ENCODE assay signal across 9 mouse cellular contexts in genomic region chr2:152144501-152144900, GRCm38 (mm10). TPM values are rescaled to one million over a fixed set of nuclear protein-coding genes. Genes with fewer than 3 reads are reported as not detected.
DNase-seq lines count a peak whose midpoint lies in the region; ATAC-seq and TF ChIP-seq lines count a peak whose summit lies in the region.
"Had no signal": no experiment of that assay in that cellular context is flagged by ENCODE, and none has a peak within 500 bp of the region (broad histone marks: within the 10 kb centered on the region; RNA-seq: fewer than 3 reads in every experiment).

No protein-coding gene starts in this region.

- peaks cover 93% of the 10 kb centered on the region for H3K27me3 ChIP-seq in forebrain, embryonic 10.5 days (ENCODE audit: poor library complexity, severe bottlenecking)
- peaks cover 28% of the 10 kb centered on the region for H3K27me3 ChIP-seq in forebrain, embryonic 16.5 days (replicated peaks; ENCODE audit: control insufficient read depth, insufficient read depth, low read length)
- peaks cover 20% of the 10 kb centered on the region; the same call in 1 of the 2 replicates for H3K27me3 ChIP-seq in lung, postnatal 0 days (replicated peaks; ENCODE audit: insufficient read depth, low read length)
- H3K27me3 ChIP-seq in hindbrain, embryonic 14.5 days (ENCODE audit: control insufficient read depth, insufficient read depth, low read length) = peaks cover 36% of the 10 kb centered on the region
- no peaks in the 10 kb centered on the region; the same call in 1 of the 2 replicates for H3K27me3 ChIP-seq in stomach, embryonic 14.5 days (ENCODE audit: control insufficient read depth, insufficient read depth, low read length)

- TF ChIP-seq CTCF in lung, postnatal 0 days (IDR thresholded peaks at IDR 0.05) = no peak

- H3K36me3 ChIP-seq in forebrain, embryonic 10.5 days (replicated peaks) = no peaks in the 10 kb centered on the region
- no peaks in the 10 kb centered on the region for H3K36me3 ChIP-seq in forebrain, embryonic 16.5 days (ENCODE audit: control insufficient read depth, insufficient read depth)
- H3K36me3 ChIP-seq in lung, postnatal 0 days (ENCODE audit: insufficient read depth, low read length) = no peaks in the 10 kb centered on the region
- no peaks in the 10 kb centered on the region for H3K36me3 ChIP-seq in hindbrain, embryonic 14.5 days (replicated peaks; ENCODE audit: control insufficient read depth, insufficient read depth)
- no peaks in the 10 kb centered on the region for H3K36me3 ChIP-seq in stomach, embryonic 14.5 days (ENCODE audit: control insufficient read depth, insufficient read depth, low read length)

- no peak for TF ChIP-seq EP300 in lung, postnatal 0 days (IDR thresholded peaks at IDR 0.05)

- ATAC-seq in forebrain, embryonic 16.5 days = no peak
- ATAC-seq in lung, postnatal 0 days = no peak
- ATAC-seq in hindbrain, embryonic 14.5 days (ENCODE audit: low FRiP score) = no peak
- ATAC-seq in stomach, embryonic 14.5 days (ENCODE audit: insufficient number of reproducible peaks, insufficient read depth, low FRiP score, low read depth) = no peak

- H3K4me2 ChIP-seq in forebrain, embryonic 16.5 days (ENCODE audit: low read length) = no peak overlapping the region
- peak overlapping the region; percentile 78 for H3K4me2 ChIP-seq in lung, postnatal 0 days (replicated peaks; ENCODE audit: low read depth, low read length)
- no peak overlapping the region; the same call in 1 of the 2 replicates for H3K4me2 ChIP-seq in hindbrain, embryonic 14.5 days (replicated peaks)
- peak overlapping the region; percentile 88 for H3K4me2 ChIP-seq in stomach, embryonic 14.5 days (replicated peaks; ENCODE audit: low read depth, low read length)

- peak overlapping the region; percentile 58 for H3K4me3 ChIP-seq in forebrain, embryonic 10.5 days
- no peak overlapping the region; the same call in 1 of the 2 replicates for H3K4me3 ChIP-seq in forebrain, embryonic 16.5 days (replicated peaks; ENCODE audit: low read length)
- peak overlapping the region; percentile 44; the same call in 1 of the 2 replicates for H3K4me3 ChIP-seq in lung, postnatal 0 days (ENCODE audit: low read depth, low read length)
- H3K4me3 ChIP-seq in hindbrain, embryonic 14.5 days (replicated peaks; ENCODE audit: low read length) = peak overlapping the region; percentile 48
- H3K4me3 ChIP-seq in stomach, embryonic 14.5 days (ENCODE audit: low read depth, low read length) = peak overlapping the region; percentile 49

- WGBS in forebrain, embryonic 10.5 days = 63% methylated on average over 5 of the region's 5 CpGs
- WGBS in forebrain, embryonic 16.5 days = 69% methylated on average over 5 of the region's 5 CpGs
- 70% methylated on average over 5 of the region's 5 CpGs for WGBS in lung, postnatal 0 days
- 57% methylated on average over 5 of the region's 5 CpGs for WGBS in hindbrain, embryonic 14.5 days
- 73% methylated on average over 5 of the region's 5 CpGs for WGBS in stomach, embryonic 14.5 days

- DNase-seq in forebrain, embryonic 10.5 days (ENCODE audit: extremely low spot score, low spot score) = no peak
- no peak for DNase-seq in lung, postnatal 0 days (ENCODE audit: low spot score)
- no peak for DNase-seq in lung, postnatal 10 days
- no peak for DNase-seq in hindbrain, embryonic 14.5 days (ENCODE audit: low spot score)
- DNase-seq in right cerebral cortex, adult 18-20 months = no peak
- DNase-seq in thymus, postnatal 36 days = no peak
- DNase-seq: gastrocnemius, postnatal 14 days had no signal

- peaks cover 41% of the 10 kb centered on the region for H3K4me1 ChIP-seq in forebrain, embryonic 10.5 days
- H3K4me1 ChIP-seq in forebrain, embryonic 16.5 days (replicated peaks; ENCODE audit: control insufficient read depth, insufficient read depth, low read length) = peaks cover 28% of the 10 kb centered on the region
- peaks cover 10% of the 10 kb centered on the region; the same call in 1 of the 2 replicates for H3K4me1 ChIP-seq in lung, postnatal 0 days (ENCODE audit: insufficient read depth, low read depth, low read length)
- peaks cover 28% of the 10 kb centered on the region for H3K4me1 ChIP-seq in hindbrain, embryonic 14.5 days (replicated peaks; ENCODE audit: control insufficient read depth, insufficient read depth, low read length)
- peaks cover 20% of the 10 kb centered on the region for H3K4me1 ChIP-seq in stomach, embryonic 14.5 days (ENCODE audit: control insufficient read depth, insufficient read depth, low read length)

- no peak overlapping the region for H3K27ac ChIP-seq in forebrain, embryonic 10.5 days
- H3K27ac ChIP-seq in forebrain, embryonic 16.5 days (ENCODE audit: low read length) = no peak overlapping the region
- H3K27ac ChIP-seq in lung, postnatal 0 days (ENCODE audit: low read length) = no peak overlapping the region
- no peak overlapping the region for H3K27ac ChIP-seq in hindbrain, embryonic 14.5 days
- no peak overlapping the region for H3K27ac ChIP-seq in stomach, embryonic 14.5 days (ENCODE audit: low read length)

- H3K9ac ChIP-seq in forebrain, embryonic 16.5 days (replicated peaks; ENCODE audit: low read depth, low read length) = no peak overlapping the region
- H3K9ac ChIP-seq in lung, postnatal 0 days (replicated peaks; ENCODE audit: low read depth) = no peak overlapping the region
- H3K9ac ChIP-seq in hindbrain, embryonic 14.5 days = no peak overlapping the region
- H3K9ac ChIP-seq in stomach, embryonic 14.5 days (replicated peaks; ENCODE audit: low read depth, low read length) = no peak overlapping the region

- H3K9me3 ChIP-seq in forebrain, embryonic 10.5 days = no peaks in the 10 kb centered on the region
- no peaks in the 10 kb centered on the region for H3K9me3 ChIP-seq in forebrain, embryonic 16.5 days (ENCODE audit: control insufficient read depth, low read length)
- no peaks in the 10 kb centered on the region for H3K9me3 ChIP-seq in lung, postnatal 0 days (ENCODE audit: low read length)
- H3K9me3 ChIP-seq in hindbrain, embryonic 14.5 days (ENCODE audit: control insufficient read depth, low read length) = no peaks in the 10 kb centered on the region
- no peaks in the 10 kb centered on the region for H3K9me3 ChIP-seq in stomach, embryonic 14.5 days (ENCODE audit: control insufficient read depth, low read depth, low read length)

RNA-seq across cellular contexts. Expression of gene Tcf15, which starts 1.1 kb away (rescaled TPM):
- 4.0 and 4.1 TPM in 2 replicates for polyA plus RNA-seq in forebrain, embryonic 10.5 days (2016; fragmentation: Nextera tagmentation; extraction: Ambion mirVana)
- 1.3 and 1.5 TPM in 2 replicates for polyA plus RNA-seq in forebrain, embryonic 16.5 days (2015; fragmentation: Nextera tagmentation; extraction: Ambion mirVana)
- 2.0 and 3.6 TPM in 2 replicates for polyA plus RNA-seq in lung, postnatal 0 days (2015; fragmentation: Nextera tagmentation; extraction: Ambion mirVana)
- polyA plus RNA-seq in hindbrain, embryonic 14.5 days (2014; fragmentation: Nextera tagmentation; extraction: Ambion mirVana) = 1.6 and 2.3 TPM in 2 replicates
- polyA plus RNA-seq in stomach, embryonic 14.5 days (2014; fragmentation: Nextera tagmentation; extraction: Ambion mirVana) = 12.9 and 14.1 TPM in 2 replicates

RNA-seq across cellular contexts. Expression of gene Srxn1, which starts 39.2 kb away (rescaled TPM):
- polyA plus RNA-seq in forebrain, embryonic 10.5 days (2016; fragmentation: Nextera tagmentation; extraction: Ambion mirVana) = 14.6 and 14.9 TPM in 2 replicates
- polyA plus RNA-seq in forebrain, embryonic 16.5 days (2015; fragmentation: Nextera tagmentation; extraction: Ambion mirVana) = 11.4 and 13.6 TPM in 2 replicates
- 8.9 and 9.4 TPM in 2 replicates for polyA plus RNA-seq in lung, postnatal 0 days (2015; fragmentation: Nextera tagmentation; extraction: Ambion mirVana)
- polyA plus RNA-seq in hindbrain, embryonic 14.5 days (2014; fragmentation: Nextera tagmentation; extraction: Ambion mirVana) = 22.5 and 26.2 TPM in 2 replicates
- 7.6 and 11.4 TPM in 2 replicates for polyA plus RNA-seq in stomach, embryonic 14.5 days (2014; fragmentation: Nextera tagmentation; extraction: Ambion mirVana)

Comparison
In these comparisons a context has a peak if more than half of its experiments do, and no peak if none do; other contexts are left out.
1. H3K4me2 ChIP-seq: peak in lung, postnatal 0 days (single experiment) and stomach, embryonic 14.5 days (single experiment); none in forebrain, embryonic 16.5 days (single experiment) and hindbrain, embryonic 14.5 days (single experiment).